Mouse (Mus musculus): ENCODE data around the gene Zfp991.
A peak's percentile ranks its signal among the peaks of the same experiment; 100 is the strongest.
"Not testable (repeated sequence)": the region's sequence is repeated elsewhere in the genome, so short reads cannot be mapped to it uniquely, and the experiment has no call there.

Gene Zfp991

GRCm38 (mm10) chr4:147181969-147182705 is 50.3 kb downstream of the Zfp991 start:
- not testable (repeated sequence) for DNase-seq (ENCODE audit: low spot score in 2 of 2)

- not testable (repeated sequence) for DNase-seq (ENCODE audit: low spot score in 2 of 2)
These were observed 55.0 kb downstream of the Zfp991 start for GRCm38 (mm10) chr4:147186824-147187223.

GRCm38 (mm10) chr4:147187283-147187965 is 55.6 kb downstream of the Zfp991 start:
- peak in 1 of 2 experiments; percentile 11 for DNase-seq (ENCODE audit: low spot score in 2 of 2)

GRCm38 (mm10) chr4:147195186-147195585 is 63.3 kb downstream of the Zfp991 start:
- DNase-seq (ENCODE audit: low spot score in 2 of 2), result not testable (repeated sequence)

- DNase-seq (ENCODE audit: low spot score in 2 of 2), result not testable (repeated sequence)
These were observed 65.4 kb downstream of the Zfp991 start for GRCm38 (mm10) chr4:147197210-147197609.

- not testable (repeated sequence) for DNase-seq (ENCODE audit: low spot score in 2 of 2)
These were observed 67.4 kb downstream of the Zfp991 start for GRCm38 (mm10) chr4:147199055-147199750.

- not testable (repeated sequence) for DNase-seq (ENCODE audit: low spot score in 2 of 2)
These were observed 70.3 kb downstream of the Zfp991 start for GRCm38 (mm10) chr4:147201920-147202660.

GRCm38 (mm10) chr4:147212182-147212928 is 80.5 kb downstream of the Zfp991 start:
- not testable (repeated sequence) for DNase-seq (ENCODE audit: low spot score in 2 of 2)

GRCm38 (mm10) chr4:147214233-147214632 is 82.4 kb downstream of the Zfp991 start:
- not testable (repeated sequence) for DNase-seq (ENCODE audit: low spot score in 2 of 2)

- DNase-seq (ENCODE audit: low spot score in 2 of 2), result not testable (repeated sequence)
These were observed 85.8 kb downstream of the Zfp991 start for GRCm38 (mm10) chr4:147217676-147218075.

GRCm38 (mm10) chr4:147219319-147220070 is 87.7 kb downstream of the Zfp991 start:
- DNase-seq (ENCODE audit: low spot score in 2 of 2), result not testable (repeated sequence)

- not testable (repeated sequence) for DNase-seq (ENCODE audit: low spot score in 2 of 2)
These were observed 88.4 kb downstream of the Zfp991 start for GRCm38 (mm10) chr4:147220226-147220625.

GRCm38 (mm10) chr4:147222021-147222420 is 90.2 kb downstream of the Zfp991 start:
- DNase-seq (ENCODE audit: low spot score in 2 of 2), result peak in 1 of 2 experiments; percentile 45

GRCm38 (mm10) chr4:147223778-147224435 is 92.1 kb downstream of the Zfp991 start:
- peak; percentile 28 to 43 for DNase-seq (ENCODE audit: low spot score in 2 of 2)

- DNase-seq (ENCODE audit: low spot score in 2 of 2), result not testable (repeated sequence)
These were observed 93.8 kb downstream of the Zfp991 start for GRCm38 (mm10) chr4:147225616-147226015.

- not testable (repeated sequence) for DNase-seq (ENCODE audit: low spot score in 2 of 2)
These were observed 98.2 kb downstream of the Zfp991 start for GRCm38 (mm10) chr4:147230026-147230425.

All from right cerebral cortex, postnatal 10 days (tissue).